Mouse (Mus musculus): Measurements from ENCODE around the gene Zc3h7b. TPM values are rescaled to one million over a fixed set of nuclear protein-coding genes. Genes with fewer than 3 reads are reported as not detected.

Zc3h7b gene
- total and polyA plus RNA-seq, 2 experiments from 2014 or later = 34.5 to 148 TPM

GRCm38 (mm10) chr15:81845724-81846123 lies 100.9 kb downstream of the Zc3h7b start:
- 42% methylated on average over 4 of the region's 4 CpGs for WGBS
- H3K9me3 ChIP-seq (ENCODE audit: low read length) = no peaks in the 10 kb centered on the region
- H3K4me2 ChIP-seq (ENCODE audit: low read depth, low read length) = no peak overlapping the region
- H3K27ac ChIP-seq = no peak overlapping the region
- H3K9ac ChIP-seq (replicated peaks; ENCODE audit: low read length) = no peak overlapping the region
- no peak for ATAC-seq
- H3K27me3 ChIP-seq (ENCODE audit: insufficient read depth, low read length) = no peaks in the 10 kb centered on the region
- DNase-seq (ENCODE audit: low spot score) = no peak
- no peak overlapping the region for H3K4me3 ChIP-seq (ENCODE audit: low read length)
- H3K4me1 ChIP-seq (ENCODE audit: insufficient read depth, low read length) = no peaks in the 10 kb centered on the region
- no peak for TF ChIP-seq CTCF (IDR thresholded peaks at IDR 0.05; ENCODE audit: low read depth)
- H3K36me3 ChIP-seq (ENCODE audit: insufficient read depth, low read length) = peaks cover 19% of the 10 kb centered on the region

Other genes with a start within 250 kb of the Zc3h7b start
- 44.0 and 51.5 TPM in 2 replicates for gene Ep300, start 159.7 kb upstream of the Zc3h7b start, total RNA-seq (2014; rRNA removed)
- 12.9 and 13.1 TPM in 2 replicates for gene Ep300, start 159.7 kb upstream of the Zc3h7b start, polyA plus RNA-seq (2015; fragmentation: Nextera tagmentation; extraction: Ambion mirVana)
- gene L3mbtl2, start 81.2 kb upstream of the Zc3h7b start, total RNA-seq (2014; rRNA removed) = 29.9 and 31.4 TPM in 2 replicates
- gene L3mbtl2, start 81.2 kb upstream of the Zc3h7b start, polyA plus RNA-seq (2015; fragmentation: Nextera tagmentation; extraction: Ambion mirVana) = 27.1 and 27.6 TPM in 2 replicates
- gene Chadl, start 47.8 kb upstream of the Zc3h7b start, total RNA-seq (2014; rRNA removed) = 43.1 and 64.4 TPM in 2 replicates
- gene Chadl, start 47.8 kb upstream of the Zc3h7b start, polyA plus RNA-seq (2015; fragmentation: Nextera tagmentation; extraction: Ambion mirVana) = 45.1 and 45.6 TPM in 2 replicates
- gene Rangap1, start 473 bp downstream of the Zc3h7b start, total RNA-seq (2014; rRNA removed) = 147 and 151 TPM in 2 replicates
- 124 and 128 TPM in 2 replicates for gene Rangap1, start 473 bp downstream of the Zc3h7b start, polyA plus RNA-seq (2015; fragmentation: Nextera tagmentation; extraction: Ambion mirVana)
- 62.5 and 64.1 TPM in 2 replicates for gene Tef, start 57.4 kb downstream of the Zc3h7b start, total RNA-seq (2014; rRNA removed)
- gene Tef, start 57.4 kb downstream of the Zc3h7b start, polyA plus RNA-seq (2015; fragmentation: Nextera tagmentation; extraction: Ambion mirVana) = 27.8 and 30.4 TPM in 2 replicates
- gene Tob2, start 113.7 kb downstream of the Zc3h7b start, total RNA-seq (2014; rRNA removed) = 12.9 and 13.9 TPM in 2 replicates
- 14.0 and 14.5 TPM in 2 replicates for gene Tob2, start 113.7 kb downstream of the Zc3h7b start, polyA plus RNA-seq (2015; fragmentation: Nextera tagmentation; extraction: Ambion mirVana)
- gene Phf5a, start 126.9 kb downstream of the Zc3h7b start, total RNA-seq (2014; rRNA removed) = 29.0 and 29.7 TPM in 2 replicates
- 102 and 110 TPM in 2 replicates for gene Phf5a, start 126.9 kb downstream of the Zc3h7b start, polyA plus RNA-seq (2015; fragmentation: Nextera tagmentation; extraction: Ambion mirVana)
- 536 and 538 TPM in 2 replicates for gene Aco2, start 127.3 kb downstream of the Zc3h7b start, total RNA-seq (2014; rRNA removed)
- 298 and 299 TPM in 2 replicates for gene Aco2, start 127.3 kb downstream of the Zc3h7b start, polyA plus RNA-seq (2015; fragmentation: Nextera tagmentation; extraction: Ambion mirVana)
- 47.2 and 48.7 TPM in 2 replicates for gene Polr3h, start 181.2 kb downstream of the Zc3h7b start, total RNA-seq (2014; rRNA removed)
- 98.7 and 101 TPM in 2 replicates for gene Polr3h, start 181.2 kb downstream of the Zc3h7b start, polyA plus RNA-seq (2015; fragmentation: Nextera tagmentation; extraction: Ambion mirVana)
- gene Csdc2, start 191.7 kb downstream of the Zc3h7b start, total RNA-seq (2014; rRNA removed) = 178 and 188 TPM in 2 replicates
- gene Csdc2, start 191.7 kb downstream of the Zc3h7b start, polyA plus RNA-seq (2015; fragmentation: Nextera tagmentation; extraction: Ambion mirVana) = 239 and 269 TPM in 2 replicates
- gene Pmm1, start 215.9 kb downstream of the Zc3h7b start, total RNA-seq (2014; rRNA removed) = 123 and 164 TPM in 2 replicates
- gene Pmm1, start 215.9 kb downstream of the Zc3h7b start, polyA plus RNA-seq (2015; fragmentation: Nextera tagmentation; extraction: Ambion mirVana) = 140 and 142 TPM in 2 replicates
- not detected in 2 replicates for gene 1700029P11Rik, start 235.5 kb downstream of the Zc3h7b start, total RNA-seq (2014; rRNA removed)
- gene 1700029P11Rik, start 235.5 kb downstream of the Zc3h7b start, polyA plus RNA-seq (2015; fragmentation: Nextera tagmentation; extraction: Ambion mirVana) = not detected in 2 replicates
- gene Xrcc6, start 242.8 kb downstream of the Zc3h7b start, total RNA-seq (2014; rRNA removed) = 18.5 and 20.1 TPM in 2 replicates
- gene Xrcc6, start 242.8 kb downstream of the Zc3h7b start, polyA plus RNA-seq (2015; fragmentation: Nextera tagmentation; extraction: Ambion mirVana) = 30.9 and 35.3 TPM in 2 replicates